Mouse (Mus musculus): ENCODE measurements around the gene Psmd11. TPM values are rescaled to one million over a fixed set of nuclear protein-coding genes. Genes with fewer than 3 reads are reported as not detected.
A peak's percentile ranks its signal among the peaks of the same experiment; 100 is the strongest.

The Psmd11 gene
- polyA plus RNA-seq, 1 experiment from 2014 or later, result 271 TPM

GRCm38 (mm10) chr11:80499550-80499952 is 71.1 kb downstream of the Psmd11 start:
- WGBS, result 59% methylated on average over 4 of the region's 4 CpGs
- H3K36me3 ChIP-seq, result no peaks in the 10 kb centered on the region
- H3K4me3 ChIP-seq (replicated peaks), result no peak overlapping the region
- H3K4me1 ChIP-seq, result peaks cover 43% of the 10 kb centered on the region
- H3K9me3 ChIP-seq (replicated peaks), result no peaks in the 10 kb centered on the region
- ATAC-seq (ENCODE audit: low FRiP score), result no peak
- H3K27ac ChIP-seq (replicated peaks), result peak overlapping the region; percentile 78
- no peak overlapping the region for H3K4me2 ChIP-seq
- no peak overlapping the region for H3K9ac ChIP-seq (replicated peaks)
- H3K27me3 ChIP-seq (replicated peaks), result no peaks in the 10 kb centered on the region

DNA sequence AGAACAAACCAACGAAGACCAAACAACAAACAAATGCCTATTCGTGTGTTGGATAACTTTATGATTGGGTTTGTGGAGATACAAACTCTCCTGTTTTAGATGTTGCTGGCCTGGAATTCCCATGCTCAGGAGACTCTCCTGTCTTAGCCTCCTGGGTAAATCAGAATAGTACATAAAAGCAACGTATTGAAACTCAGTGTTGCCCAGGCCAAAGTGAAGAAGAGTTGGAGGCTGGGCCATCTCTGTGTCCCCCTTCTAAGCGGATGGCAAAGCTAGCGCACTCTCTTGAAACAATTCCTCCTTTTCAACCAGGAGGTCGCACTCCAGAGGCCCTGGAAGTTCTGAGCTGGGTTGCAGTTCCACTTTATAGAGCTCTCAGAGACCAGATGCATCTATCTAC is 74.9 kb downstream of the Psmd11 start:
- H3K27ac ChIP-seq (replicated peaks), result peak overlapping the region; percentile 96
- ATAC-seq (ENCODE audit: low FRiP score), result no peak
- no peaks in the 10 kb centered on the region for H3K27me3 ChIP-seq (replicated peaks)
- H3K9me3 ChIP-seq (replicated peaks), result no peaks in the 10 kb centered on the region
- H3K36me3 ChIP-seq, result no peaks in the 10 kb centered on the region
- WGBS, result 75% methylated on average over 6 of the region's 6 CpGs
- H3K4me3 ChIP-seq (replicated peaks), result no peak overlapping the region
- no peak overlapping the region for H3K4me2 ChIP-seq
- H3K9ac ChIP-seq (replicated peaks), result no peak overlapping the region
- peaks cover 50% of the 10 kb centered on the region for H3K4me1 ChIP-seq

GRCm38 (mm10) chr11:80503726-80504452 is 75.5 kb downstream of the Psmd11 start:
- Histone ChIP-seq H3K9ac (replicated peaks) (peak overlapping the region; percentile 24), H3K4me1 (peaks cover 48% of the 10 kb centered on the region), H3K27me3 (replicated peaks) (no peaks in the 10 kb centered on the region), H3K27ac (replicated peaks) (peak overlapping the region; percentile 96), H3K4me2 (peak overlapping the region; percentile 22), H3K36me3 (no peaks in the 10 kb centered on the region), H3K4me3 (replicated peaks) (no peak overlapping the region), H3K9me3 (replicated peaks) (no peaks in the 10 kb centered on the region)
- WGBS, result 13% methylated on average over 12 of the region's 13 CpGs
- ATAC-seq (ENCODE audit: low FRiP score), result peak; percentile 90

DNA sequence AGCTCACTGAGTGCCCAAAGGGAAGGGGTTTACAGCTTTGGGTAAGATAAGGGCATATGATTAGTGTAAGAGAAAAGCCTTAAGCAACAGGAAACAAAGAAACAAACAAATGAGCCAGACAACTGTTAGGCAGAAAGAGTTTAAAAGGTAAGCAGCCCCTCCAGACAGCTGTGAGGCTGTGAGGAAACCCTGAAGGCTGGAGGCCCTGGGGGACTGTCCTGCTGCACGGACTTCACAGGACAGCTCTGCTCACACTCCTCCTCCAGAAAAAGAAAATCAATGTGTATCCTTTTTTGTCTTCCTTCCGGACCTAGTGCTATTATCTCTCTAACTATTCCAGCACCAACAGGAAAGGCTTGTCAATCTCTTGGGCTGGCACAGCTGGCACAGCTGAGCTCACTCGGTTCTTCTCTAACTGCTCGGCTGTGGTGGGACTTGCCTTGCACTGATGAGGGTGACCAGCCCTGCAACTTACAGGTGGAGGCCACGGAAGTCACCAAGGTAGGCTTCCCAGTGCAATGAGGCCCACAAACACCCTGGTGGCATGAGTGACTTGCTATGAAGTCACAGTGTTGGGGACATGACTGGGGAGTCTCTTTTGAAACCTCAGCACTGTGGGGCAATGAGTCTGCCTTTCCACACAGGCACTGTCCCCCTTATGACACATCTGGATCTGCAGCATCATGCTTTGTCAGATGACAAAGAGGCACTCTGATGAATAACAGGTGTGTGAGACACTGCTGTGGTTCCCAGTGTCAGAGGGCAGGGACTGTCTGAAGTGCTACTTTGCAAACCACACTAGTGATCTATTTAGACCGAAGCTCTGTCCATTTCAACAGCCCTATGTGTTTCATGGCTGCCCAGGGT is 76.3 kb downstream of the Psmd11 start:
- no peaks in the 10 kb centered on the region for H3K36me3 ChIP-seq
- H3K4me1 ChIP-seq, result peaks cover 45% of the 10 kb centered on the region
- peak overlapping the region; percentile 22 for H3K4me2 ChIP-seq
- ATAC-seq (ENCODE audit: low FRiP score), result peak; percentile 25; the same call in 1 of the 2 replicates
- no peaks in the 10 kb centered on the region for H3K9me3 ChIP-seq (replicated peaks)
- H3K27me3 ChIP-seq (replicated peaks), result no peaks in the 10 kb centered on the region
- H3K9ac ChIP-seq (replicated peaks), result peak overlapping the region; percentile 18; the same call in 1 of the 2 replicates
- no peak overlapping the region for H3K4me3 ChIP-seq (replicated peaks)
- peak overlapping the region; percentile 96 for H3K27ac ChIP-seq (replicated peaks)
- 30% methylated on average over 6 of the region's 6 CpGs for WGBS

- Histone ChIP-seq H3K36me3 (no peaks in the 10 kb centered on the region), H3K27ac (replicated peaks) (peak overlapping the region; percentile 96), H3K4me1 (peaks cover 38% of the 10 kb centered on the region), H3K9me3 (replicated peaks) (no peaks in the 10 kb centered on the region), H3K4me2 (no peak overlapping the region), H3K4me3 (replicated peaks) (no peak overlapping the region), H3K27me3 (replicated peaks) (no peaks in the 10 kb centered on the region), H3K9ac (replicated peaks) (no peak overlapping the region)
- ATAC-seq (ENCODE audit: low FRiP score), result no peak
- 80% methylated on average over 3 of the region's 3 CpGs for WGBS
Observed at GRCm38 (mm10) chr11:80505581-80505980, 77.2 kb downstream of the Psmd11 start.

- Histone ChIP-seq H3K4me3 (replicated peaks) (no peak overlapping the region), H3K4me2 (no peak overlapping the region), H3K9ac (replicated peaks) (no peak overlapping the region), H3K4me1 (peaks cover 38% of the 10 kb centered on the region), H3K9me3 (replicated peaks) (no peaks in the 10 kb centered on the region), H3K27ac (replicated peaks) (no peak overlapping the region), H3K36me3 (no peaks in the 10 kb centered on the region), H3K27me3 (replicated peaks) (no peaks in the 10 kb centered on the region)
- ATAC-seq (ENCODE audit: low FRiP score), result no peak
Observed at GRCm38 (mm10) chr11:80506483-80506882, 78.1 kb downstream of the Psmd11 start.

DNA sequence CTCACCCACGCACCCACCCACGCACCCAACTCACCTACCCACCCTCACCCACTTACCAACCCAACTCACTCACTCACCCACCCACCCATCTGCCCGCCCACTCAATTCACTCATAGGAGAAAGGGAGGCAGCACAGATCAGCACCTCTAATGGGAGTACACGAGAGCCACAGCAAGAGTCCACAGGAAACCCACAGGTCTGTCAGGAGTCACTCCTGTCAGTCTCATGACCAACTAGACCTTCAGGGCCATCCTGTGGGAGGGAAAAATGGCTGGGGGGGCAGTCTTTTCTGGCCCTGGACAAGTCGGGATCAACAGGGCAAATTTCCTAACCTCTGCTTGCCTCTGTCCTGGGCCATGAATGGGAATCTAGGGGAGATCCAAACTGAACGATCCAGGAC is 79.4 kb downstream of the Psmd11 start:
- no peak overlapping the region for H3K9ac ChIP-seq (replicated peaks)
- WGBS, result 92% methylated on average over 6 of the region's 6 CpGs
- H3K27me3 ChIP-seq (replicated peaks), result 0 out of 2 replicates have a peak, but pooled peaks cover 3% of the 10 kb centered on the region
- no peaks in the 10 kb centered on the region for H3K36me3 ChIP-seq
- no peak overlapping the region for H3K27ac ChIP-seq (replicated peaks)
- no peak overlapping the region for H3K4me2 ChIP-seq
- no peak for ATAC-seq (ENCODE audit: low FRiP score)
- H3K9me3 ChIP-seq (replicated peaks), result no peaks in the 10 kb centered on the region
- peaks cover 38% of the 10 kb centered on the region for H3K4me1 ChIP-seq
- H3K4me3 ChIP-seq (replicated peaks), result no peak overlapping the region

- Histone ChIP-seq H3K9me3 (replicated peaks) (no peaks in the 10 kb centered on the region), H3K4me3 (replicated peaks) (no peak overlapping the region), H3K4me2 (no peak overlapping the region), H3K4me1 (peaks cover 38% of the 10 kb centered on the region), H3K27me3 (replicated peaks) (0 out of 2 replicates have a peak, but pooled peaks cover 3% of the 10 kb centered on the region), H3K36me3 (no peaks in the 10 kb centered on the region), H3K9ac (replicated peaks) (no peak overlapping the region), H3K27ac (replicated peaks) (peak overlapping the region; percentile 54)
- ATAC-seq (ENCODE audit: low FRiP score), result no peak
- 46% methylated on average over 19 of the region's 19 CpGs for WGBS
Observed at GRCm38 (mm10) chr11:80508361-80509175, 80.2 kb downstream of the Psmd11 start.

DNA sequence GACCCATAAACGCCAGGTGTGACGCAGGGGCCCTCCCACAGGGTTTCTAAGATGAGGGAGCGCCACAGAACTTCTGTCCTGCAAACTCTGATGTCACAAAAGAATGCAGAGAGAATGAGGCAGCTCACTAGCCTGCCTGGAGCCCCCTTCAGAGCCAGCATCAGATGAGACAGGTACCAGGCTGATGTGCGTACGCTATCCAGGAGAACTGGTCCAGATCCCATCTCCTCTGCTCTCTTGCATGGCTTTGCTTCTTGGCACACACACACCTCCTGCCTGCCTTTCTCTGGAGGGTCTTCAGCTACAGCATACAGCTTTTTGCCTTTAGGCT is 80.7 kb downstream of the Psmd11 start:
- Histone ChIP-seq H3K4me1 (peaks cover 36% of the 10 kb centered on the region), H3K27me3 (replicated peaks) (0 out of 2 replicates have a peak, but pooled peaks cover 3% of the 10 kb centered on the region), H3K27ac (replicated peaks) (peak overlapping the region; percentile 54), H3K36me3 (no peaks in the 10 kb centered on the region), H3K9ac (replicated peaks) (no peak overlapping the region), H3K4me2 (no peak overlapping the region), H3K9me3 (replicated peaks) (no peaks in the 10 kb centered on the region), H3K4me3 (replicated peaks) (no peak overlapping the region)
- ATAC-seq (ENCODE audit: low FRiP score), result no peak
- 76% methylated on average over 5 of the region's 5 CpGs for WGBS

DNA sequence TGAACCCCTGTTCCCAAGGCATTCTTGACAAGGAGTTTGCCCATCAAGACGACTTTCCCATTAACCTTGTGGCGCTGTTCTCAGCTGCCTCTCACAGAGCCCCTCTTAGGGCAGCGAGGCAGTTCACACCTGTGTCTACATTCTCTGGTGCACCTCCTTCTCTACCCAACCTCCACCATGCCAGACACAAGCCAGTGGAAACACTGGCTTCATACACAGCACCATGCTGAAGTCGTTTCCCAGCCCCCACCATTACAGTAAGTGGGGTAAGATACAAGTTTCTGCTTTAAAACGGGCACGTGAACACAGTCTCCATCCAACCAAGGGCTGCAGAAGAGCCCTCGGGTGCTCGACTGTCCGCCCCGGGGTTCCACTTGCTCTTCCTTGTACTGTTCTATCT is 81.7 kb downstream of the Psmd11 start:
- no peak overlapping the region for H3K4me2 ChIP-seq
- H3K4me3 ChIP-seq (replicated peaks), result no peak overlapping the region
- peaks cover 29% of the 10 kb centered on the region for H3K4me1 ChIP-seq
- no peaks in the 10 kb centered on the region for H3K9me3 ChIP-seq (replicated peaks)
- no peak overlapping the region for H3K27ac ChIP-seq (replicated peaks)
- 0 out of 2 replicates have a peak, but pooled peaks cover 3% of the 10 kb centered on the region for H3K27me3 ChIP-seq (replicated peaks)
- no peak overlapping the region for H3K9ac ChIP-seq (replicated peaks)
- 86% methylated on average over 10 of the region's 10 CpGs for WGBS
- no peaks in the 10 kb centered on the region for H3K36me3 ChIP-seq
- ATAC-seq (ENCODE audit: low FRiP score), result no peak

DNA sequence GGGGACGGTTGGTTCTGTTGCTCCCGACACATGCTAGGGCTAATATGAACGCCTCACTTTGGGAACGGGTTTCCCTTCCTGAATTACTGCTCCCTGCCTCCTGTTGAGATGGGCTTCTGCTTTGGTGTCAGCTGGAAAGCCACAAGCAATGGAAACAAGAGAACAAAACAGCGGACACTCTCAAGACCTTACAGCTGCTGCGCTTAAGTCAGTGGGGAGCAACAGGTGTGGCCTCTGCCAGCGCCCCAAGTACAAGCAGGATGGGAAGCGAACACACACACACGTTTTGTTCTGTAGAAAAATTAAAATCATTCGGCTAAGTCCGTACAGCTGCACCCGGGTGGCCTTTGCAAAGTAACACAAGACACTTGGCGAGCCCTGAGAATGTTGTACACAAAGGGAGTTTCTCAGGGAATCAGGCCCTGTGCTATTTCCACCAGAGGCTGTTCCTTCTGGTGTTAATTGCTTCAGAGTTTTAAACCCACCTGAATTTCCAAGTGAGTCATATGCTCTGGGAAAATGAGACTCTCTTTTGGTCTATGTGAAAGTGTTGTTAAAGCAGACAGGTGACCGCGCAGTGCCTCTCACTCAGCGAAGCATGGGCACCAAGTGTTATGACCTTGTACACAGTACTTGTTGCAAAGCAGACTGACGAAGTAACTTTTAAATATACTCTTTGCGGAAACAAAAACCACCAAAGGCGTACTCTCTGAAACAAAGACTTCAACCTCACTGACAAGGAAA is 84.1 kb downstream of the Psmd11 start:
- H3K27me3 ChIP-seq (replicated peaks), result 0 out of 2 replicates have a peak, but pooled peaks cover 3% of the 10 kb centered on the region
- no peak overlapping the region for H3K9ac ChIP-seq (replicated peaks)
- H3K36me3 ChIP-seq, result no peaks in the 10 kb centered on the region
- 73% methylated on average over 19 of the region's 19 CpGs for WGBS
- no peak overlapping the region for H3K4me2 ChIP-seq
- ATAC-seq (ENCODE audit: low FRiP score), result no peak
- H3K27ac ChIP-seq (replicated peaks), result no peak overlapping the region
- H3K4me1 ChIP-seq, result peaks cover 36% of the 10 kb centered on the region
- H3K4me3 ChIP-seq (replicated peaks), result no peak overlapping the region
- H3K9me3 ChIP-seq (replicated peaks), result no peaks in the 10 kb centered on the region
